15 mouse cellular contexts compared by ENCODE assay signal in genomic region chr4:115264687-115265569, GRCm38 (mm10). TPM values are rescaled to one million over a fixed set of nuclear protein-coding genes. Genes with fewer than 3 reads are reported as not detected.
"Had no signal": no experiment of that assay in that cellular context is flagged by ENCODE, and none has a peak within 500 bp of the region (broad histone marks: within the 10 kb centered on the region; RNA-seq: fewer than 3 reads in every experiment).

No protein-coding gene starts in this region.

RNA-seq across cellular contexts. Expression of gene Cyp4a29, which starts 23.0 kb away (rescaled TPM):
- total RNA-seq: megakaryocyte, adult 5-6 weeks; megakaryocyte-erythroid progenitor cell, adult 5-6 weeks had no signal
- polyA plus RNA-seq: lung, embryonic 14.5 days; lung, embryonic 16.5 days; midbrain, embryonic 10.5 days; midbrain, embryonic 12.5 days; midbrain, embryonic 14.5 days; midbrain, embryonic 16.5 days; myocyte; neural tube, embryonic 11.5 days; neural tube, embryonic 13.5 days; neural tube, embryonic 15.5 days; small intestine, adult 2 months; stomach, embryonic 14.5 days; thymus, postnatal 0 days had no signal

RNA-seq across cellular contexts. Expression of gene Cyp4a12a, which starts 33.9 kb away (rescaled TPM):
- total RNA-seq: megakaryocyte, adult 5-6 weeks; megakaryocyte-erythroid progenitor cell, adult 5-6 weeks had no signal
- polyA plus RNA-seq: lung, embryonic 14.5 days; lung, embryonic 16.5 days; midbrain, embryonic 10.5 days; midbrain, embryonic 12.5 days; midbrain, embryonic 14.5 days; midbrain, embryonic 16.5 days; myocyte; neural tube, embryonic 11.5 days; neural tube, embryonic 13.5 days; neural tube, embryonic 15.5 days; small intestine, adult 2 months; stomach, embryonic 14.5 days had no signal
